Mouse (Mus musculus) small intestine, adult 2 months (tissue): ENCODE data around the gene Marcksl1. TPM values are rescaled to one million over a fixed set of nuclear protein-coding genes. Genes with fewer than 3 reads are reported as not detected.
A peak's percentile ranks its signal among the peaks of the same experiment; 100 is the strongest.

Source experiments
- H3K27ac ChIP-seq: fragments of 200-500 bp; 2 replicates; pipeline ENCODE4 v1.5.1; 2012; ENCODE audit warnings: low read depth, low read length, control low read depth, inconsistent platforms; ENCODE audit not compliant: insufficient read depth
- H3K27me3 ChIP-seq: fragments of 200-500 bp; 2 replicates; pipeline ENCODE4 v1.6.1; 2012; ENCODE audit warnings: mild to moderate bottlenecking, moderate library complexity, low read length, inconsistent platforms; ENCODE audit not compliant: control insufficient read depth, insufficient read depth
- H3K36me3 ChIP-seq: fragments of 200-500 bp; 2 replicates; pipeline ENCODE4 v1.6.1; 2012; ENCODE audit warnings: mild to moderate bottlenecking, low read length, control low read depth, inconsistent platforms; ENCODE audit not compliant: control insufficient read depth, insufficient read depth
- H3K4me1 ChIP-seq: fragments of 200-500 bp; 2 replicates; pipeline ENCODE4 v1.6.1; 2012; ENCODE audit warnings: low read length, inconsistent platforms, mixed read lengths; ENCODE audit not compliant: control insufficient read depth, insufficient read depth, insufficient read length
- H3K4me3 ChIP-seq: fragments of 200-500 bp; 2 replicates; pipeline ENCODE4 v1.5.1; 2012; ENCODE audit warnings: low read depth, mild to moderate bottlenecking, control low read depth, inconsistent platforms, low read length, moderate library complexity
- CTCF ChIP-seq: fragments of 200-500 bp; IDR thresholded peaks from 2 replicates; pipeline ENCODE4 v1.5.1; 2012; ENCODE audit warnings: low read depth, mild to moderate bottlenecking, control low read depth, inconsistent platforms, low read length, moderate library complexity, mixed read lengths; ENCODE audit not compliant: insufficient replicate concordance, insufficient read length; ENCODE audit errors: extremely low read depth
- POLR2A ChIP-seq: fragments of 200-500 bp; IDR thresholded peaks from 2 replicates; pipeline ENCODE4 v1.6.1; 2012; ENCODE audit warnings: low read depth, mild to moderate bottlenecking, control low read depth, inconsistent platforms, low read length, moderate library complexity
- WGBS: fragments of 180-500 bp; shearing (Covaris S2); methylation state at CpG from one replicate; pipeline ENCODE4 v1.1.7; 2018; 5-methylcytosine and 5-hydroxymethylcytosine counted together
- polyA plus RNA-seq: library from polyadenylated mRNA; depleted of rRNA; stranded (reverse); fragments of >200 nt; gene quantifications from 2 replicates; pipeline ENCODE4 v1.2.3, GENCODE M21; 2012

Gene Marcksl1
- polyA plus RNA-seq, 1 experiment, result 37.3 TPM

DNA sequence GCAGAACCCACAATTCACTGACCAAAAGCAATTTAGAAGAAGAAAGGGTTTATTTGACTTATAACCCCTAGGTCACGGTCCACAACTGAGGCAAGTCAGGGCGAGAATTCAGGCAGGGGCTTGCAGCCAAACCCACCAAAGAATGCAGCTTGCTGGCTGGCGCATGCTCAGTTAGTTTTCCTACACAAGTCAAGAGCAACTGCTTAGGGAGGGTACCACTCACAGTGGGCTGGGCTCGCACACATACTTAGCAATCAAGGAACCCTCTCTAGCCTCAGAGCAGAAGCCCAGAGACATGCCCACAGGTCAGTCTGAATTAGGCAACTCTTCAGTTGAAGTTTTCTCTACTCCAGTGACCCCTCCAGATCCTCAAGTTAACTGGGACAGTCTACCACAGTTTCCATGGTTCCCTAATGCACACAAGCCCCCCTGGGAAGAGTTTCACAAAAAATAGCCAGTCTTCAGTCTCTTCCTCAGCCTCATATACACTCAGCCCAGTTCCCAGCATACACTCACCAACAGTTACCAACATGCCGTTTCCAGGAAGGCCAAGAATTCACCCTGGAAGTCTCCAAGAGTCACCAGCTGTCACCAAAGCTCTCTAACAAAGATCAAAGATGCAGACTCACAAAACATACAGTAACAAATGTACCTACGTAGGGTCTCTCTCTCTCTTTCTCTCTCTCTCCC is 2.5 kb upstream of the Marcksl1 start:
- Histone ChIP-seq H3K27me3 (peaks cover 6% of the 10 kb centered on the region), H3K27ac (no peak overlapping the region), H3K36me3 (peaks cover 1% of the 10 kb centered on the region), H3K4me1 (peaks cover 22% of the 10 kb centered on the region), H3K4me3 (no peak overlapping the region)
- 69% methylated on average over 6 of the region's 6 CpGs for WGBS
- TF ChIP-seq CTCF (no peak), POLR2A (no peak)

DNA sequence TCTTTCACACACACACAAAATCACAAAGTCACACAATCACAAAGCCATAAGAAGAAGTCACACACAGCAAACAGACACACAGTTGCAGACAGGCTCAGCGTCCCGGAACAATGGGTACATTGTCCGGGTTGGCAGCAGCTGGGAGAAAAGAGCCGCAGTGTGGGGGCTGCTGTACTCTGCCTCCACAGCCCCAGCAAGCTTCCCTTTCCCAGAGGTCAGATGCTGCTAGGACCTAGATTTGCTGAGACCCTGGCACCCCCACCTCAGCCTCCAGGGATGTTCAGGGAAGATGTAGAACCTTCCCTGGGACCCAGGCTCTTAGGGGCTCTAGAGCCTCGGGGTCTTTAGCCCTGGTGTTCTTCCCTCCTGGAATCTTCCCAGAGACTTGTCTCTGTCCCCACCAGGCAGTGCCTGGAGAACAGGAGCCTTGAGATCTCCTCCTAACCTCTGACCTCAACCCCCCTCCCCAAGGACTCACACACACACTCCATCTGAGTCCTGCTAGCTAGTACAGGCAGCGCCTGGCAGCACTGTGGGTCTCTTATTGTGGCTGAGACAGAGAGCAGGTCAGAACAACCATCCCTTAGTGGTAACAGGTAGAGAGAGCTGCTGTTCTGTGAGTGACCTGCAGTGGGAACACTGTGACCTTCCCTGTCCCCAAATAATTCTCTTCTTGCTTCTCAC is 1.8 kb upstream of the Marcksl1 start:
- no peak overlapping the region for H3K27ac ChIP-seq

DNA sequence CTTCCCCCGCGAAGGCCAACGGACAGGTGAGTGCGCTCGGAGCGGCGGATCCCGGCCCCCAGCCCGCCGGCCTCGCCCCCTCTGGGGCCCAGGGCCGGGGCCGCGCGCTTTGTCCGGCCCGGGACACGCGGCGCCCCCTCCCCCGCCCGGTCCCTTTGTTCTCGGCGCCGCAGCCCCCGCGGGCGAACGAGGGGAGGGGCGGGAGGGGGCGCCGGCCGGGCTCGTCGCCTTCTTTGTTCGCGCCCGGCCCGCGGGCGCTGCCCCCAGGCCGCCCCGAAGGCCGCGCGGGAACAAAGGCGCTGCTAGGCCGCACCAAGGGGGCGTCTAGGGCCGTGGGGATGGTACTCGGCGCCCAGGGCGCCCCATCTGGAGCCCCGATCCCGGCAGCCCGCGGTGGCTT is 510 bp downstream of the Marcksl1 start:
- Histone ChIP-seq H3K27me3 (peaks cover 6% of the 10 kb centered on the region), H3K27ac (no peak overlapping the region), H3K4me3 (peak overlapping the region; percentile 76), H3K4me1 (peaks cover 8% of the 10 kb centered on the region), H3K36me3 (peaks cover 20% of the 10 kb centered on the region)
- TF ChIP-seq POLR2A (no peak), CTCF (no peak)
- 1% methylated on average over 56 of the region's 57 CpGs for WGBS

More for the DNA sequence above, 1.8 kb upstream of the Marcksl1 start:
- H3K4me1 ChIP-seq, result peaks cover 22% of the 10 kb centered on the region
- TF ChIP-seq CTCF, result no peak
- no peak for TF ChIP-seq POLR2A
- H3K4me3 ChIP-seq, result no peak overlapping the region
- peaks cover 4% of the 10 kb centered on the region for H3K36me3 ChIP-seq
- peaks cover 6% of the 10 kb centered on the region for H3K27me3 ChIP-seq
- 51% methylated on average over 6 of the region's 6 CpGs for WGBS

DNA sequence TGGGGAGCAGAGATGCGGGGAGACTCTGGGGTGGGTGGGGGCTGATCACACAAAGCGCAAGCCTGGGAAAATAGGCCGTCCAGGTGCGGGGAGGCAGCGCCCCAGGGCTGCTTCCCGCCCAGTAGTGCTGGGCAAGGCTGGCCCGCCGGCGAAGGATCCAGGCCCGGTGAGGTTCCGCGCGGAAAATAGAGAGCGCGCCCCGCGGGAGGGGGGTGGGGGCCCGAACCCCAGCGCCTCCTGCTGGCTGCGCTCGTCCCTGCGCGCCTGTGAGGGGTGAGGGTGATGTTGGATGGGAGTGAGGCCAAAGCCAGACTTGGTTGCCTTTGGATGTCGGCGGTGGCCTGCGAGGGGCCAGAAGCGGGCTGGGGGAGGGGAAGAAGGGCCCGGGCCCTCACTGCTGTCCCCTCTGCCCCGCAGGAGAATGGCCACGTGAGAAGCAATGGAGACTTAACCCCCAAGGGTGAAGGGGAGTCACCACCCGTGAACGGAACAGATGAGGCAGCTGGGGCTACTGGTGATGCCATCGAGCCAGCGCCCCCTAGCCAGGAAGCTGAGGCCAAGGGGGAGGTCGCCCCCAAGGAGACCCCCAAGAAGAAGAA is 1.0 kb downstream of the Marcksl1 start:
- H3K27me3 ChIP-seq, result peaks cover 6% of the 10 kb centered on the region
- peak; percentile 52 for TF ChIP-seq CTCF
- no peak for TF ChIP-seq POLR2A
- 2% methylated on average over 33 of the region's 35 CpGs for WGBS
- H3K27ac ChIP-seq, result no peak overlapping the region
- peaks cover 5% of the 10 kb centered on the region for H3K4me1 ChIP-seq
- H3K36me3 ChIP-seq, result peaks cover 22% of the 10 kb centered on the region
- peak overlapping the region; percentile 76 for H3K4me3 ChIP-seq

DNA sequence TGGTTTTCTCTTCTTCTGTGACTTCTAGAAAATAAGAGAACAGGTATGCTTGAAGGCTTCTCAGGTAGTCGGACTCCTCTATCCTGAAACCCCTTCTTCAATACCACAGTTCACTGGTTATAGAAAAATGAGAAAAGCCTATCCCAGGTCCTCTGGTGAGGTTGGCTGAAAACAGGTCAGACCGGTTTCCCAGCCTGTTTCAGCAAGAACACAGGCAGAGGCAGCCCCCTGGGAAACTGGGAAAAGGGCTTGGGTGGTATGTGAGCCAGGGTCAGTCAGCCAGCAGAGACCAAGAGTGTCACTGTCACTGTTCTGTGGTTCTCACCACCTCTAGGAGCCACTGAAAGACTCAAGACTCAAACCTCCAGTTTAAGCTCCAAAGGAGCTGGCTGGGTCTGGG is 3.5 kb downstream of the Marcksl1 start:
- TF ChIP-seq CTCF, result no peak
- TF ChIP-seq POLR2A, result no peak
- no peak overlapping the region for H3K4me3 ChIP-seq
- WGBS, result 15% methylated on average over 2 of the region's 2 CpGs
- peaks cover 35% of the 10 kb centered on the region for H3K36me3 ChIP-seq
- peaks cover 4% of the 10 kb centered on the region for H3K4me1 ChIP-seq
- peaks cover 6% of the 10 kb centered on the region for H3K27me3 ChIP-seq
- H3K27ac ChIP-seq, result no peak overlapping the region

GRCm38 (mm10) chr4:129518519-129518918 is 5.1 kb downstream of the Marcksl1 start:
- peaks cover 50% of the 10 kb centered on the region for H3K36me3 ChIP-seq
- TF ChIP-seq POLR2A, result no peak
- TF ChIP-seq CTCF, result no peak
- H3K27ac ChIP-seq, result no peak overlapping the region
- WGBS, result 93% methylated on average over 8 of the region's 8 CpGs
- no peak overlapping the region for H3K4me3 ChIP-seq
- H3K27me3 ChIP-seq, result peaks cover 4% of the 10 kb centered on the region
- peaks cover 4% of the 10 kb centered on the region for H3K4me1 ChIP-seq

DNA sequence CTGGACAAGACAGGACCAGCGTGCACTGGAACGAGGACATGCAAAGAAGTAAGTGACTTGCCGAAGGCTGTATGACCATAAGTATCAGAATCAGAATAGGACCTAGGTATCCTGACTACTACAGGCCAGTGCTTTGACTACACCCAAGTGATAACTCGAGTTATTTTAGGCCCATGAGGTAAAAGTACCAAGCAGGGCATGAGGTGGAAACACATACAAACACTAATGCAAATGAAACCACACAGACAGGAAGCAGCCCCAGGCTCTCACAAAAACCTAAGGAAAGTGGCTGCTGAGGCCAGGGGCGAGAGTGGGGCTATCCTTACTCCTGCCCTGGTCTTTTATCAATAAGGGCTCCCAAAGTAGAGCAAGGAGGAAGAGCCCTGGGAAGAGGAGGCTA is 12.0 kb downstream of the Marcksl1 start:
- no peak overlapping the region for H3K27ac ChIP-seq
- peaks cover 62% of the 10 kb centered on the region for H3K36me3 ChIP-seq
- WGBS, result 84% methylated on average over 5 of the region's 5 CpGs
- TF ChIP-seq POLR2A (no peak), CTCF (no peak)
- 0 out of 2 replicates have a peak, but pooled peaks cover 2% of the 10 kb centered on the region for H3K4me1 ChIP-seq
- no peaks in the 10 kb centered on the region for H3K27me3 ChIP-seq
- H3K4me3 ChIP-seq, result no peak overlapping the region
